Mouse (Mus musculus): ENCODE data around the gene Prps2.
"Not testable (repeated sequence)": the region's sequence is repeated elsewhere in the genome, so short reads cannot be mapped to it uniquely, and the experiment has no call there.

The Prps2 gene

DNA sequence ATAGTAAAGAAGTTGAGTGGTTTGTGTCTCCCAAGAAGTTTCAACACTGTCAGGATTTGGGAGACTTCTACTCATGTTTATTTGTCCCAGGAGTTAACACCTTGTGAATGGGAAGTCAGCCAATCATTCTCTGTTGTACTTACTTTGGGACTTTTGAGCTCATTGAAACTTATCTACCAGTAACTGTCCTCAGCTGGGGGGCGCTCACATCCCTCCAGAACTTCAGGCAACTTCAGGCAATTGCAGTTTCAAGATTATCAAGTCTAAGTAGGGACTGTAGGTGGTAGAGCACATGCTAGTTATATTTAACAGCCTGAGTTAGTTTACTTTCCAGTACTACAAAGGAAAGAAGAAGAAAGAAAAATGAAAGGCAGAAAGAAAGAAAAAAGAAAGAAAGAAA lies 58.8 kb downstream of the Prps2 start:
- no peak for DNase-seq (ENCODE audit: low spot score)

DNA sequence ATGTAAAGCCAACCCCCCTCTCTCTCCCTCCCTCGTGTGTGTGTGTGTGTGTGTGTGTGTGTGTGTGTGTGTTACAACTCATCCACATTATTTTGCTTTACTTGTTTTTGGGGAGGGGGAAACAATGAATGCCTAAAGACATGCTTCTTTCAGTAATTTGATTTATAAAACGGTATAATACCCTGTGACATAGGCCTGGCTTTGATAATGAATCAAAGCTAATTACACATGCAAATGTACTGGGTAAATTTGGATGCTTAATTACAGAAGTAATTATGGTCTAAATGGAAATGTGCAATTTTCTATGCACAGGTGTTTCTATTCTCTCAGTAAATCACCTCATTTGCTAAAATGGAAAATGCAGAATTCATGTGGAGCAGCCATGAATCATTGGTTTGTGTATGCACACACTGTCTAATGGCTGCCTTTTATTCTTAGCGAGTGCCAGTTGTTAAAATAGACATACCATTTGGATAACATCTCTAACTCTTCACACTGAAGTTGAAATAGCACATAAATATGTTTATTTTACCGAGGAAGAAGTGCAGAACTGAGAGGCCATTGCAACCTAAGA lies 61.2 kb downstream of the Prps2 start:
- DNase-seq (ENCODE audit: low spot score) = no peak

GRCm38 (mm10) chrX:167318819-167319396 lies 63.6 kb downstream of the Prps2 start:
- no peak for DNase-seq (ENCODE audit: low spot score)

DNA sequence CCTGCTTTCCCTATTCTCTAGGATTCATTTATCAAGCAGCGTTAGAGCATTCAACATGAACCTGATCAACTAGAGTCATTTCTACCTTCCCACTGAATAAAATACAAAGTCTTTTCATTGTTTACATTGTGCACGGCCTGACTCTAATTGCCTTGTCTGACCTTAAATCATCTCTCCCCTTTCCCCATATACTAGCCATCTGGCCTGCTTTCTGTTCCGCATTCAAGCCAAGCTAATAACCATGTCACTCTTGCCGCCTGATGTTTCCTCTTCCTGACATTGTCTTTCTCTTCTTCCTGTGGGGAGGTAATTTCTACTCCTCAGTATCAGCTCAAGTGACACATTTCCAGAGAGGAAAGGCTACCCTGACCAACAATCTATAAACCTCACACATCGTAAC lies 66.8 kb downstream of the Prps2 start:
- DNase-seq (ENCODE audit: low spot score) = no peak

- no peak for DNase-seq (ENCODE audit: low spot score)
These were observed 67.3 kb downstream of the Prps2 start for GRCm38 (mm10) chrX:167315093-167315726.

- DNase-seq (ENCODE audit: low spot score) = not testable (repeated sequence)
These were observed 80.5 kb downstream of the Prps2 start for GRCm38 (mm10) chrX:167302061-167302460.

Measured in yolk sac, embryonic 10.5 days (tissue).